In the genomic region with DNA sequence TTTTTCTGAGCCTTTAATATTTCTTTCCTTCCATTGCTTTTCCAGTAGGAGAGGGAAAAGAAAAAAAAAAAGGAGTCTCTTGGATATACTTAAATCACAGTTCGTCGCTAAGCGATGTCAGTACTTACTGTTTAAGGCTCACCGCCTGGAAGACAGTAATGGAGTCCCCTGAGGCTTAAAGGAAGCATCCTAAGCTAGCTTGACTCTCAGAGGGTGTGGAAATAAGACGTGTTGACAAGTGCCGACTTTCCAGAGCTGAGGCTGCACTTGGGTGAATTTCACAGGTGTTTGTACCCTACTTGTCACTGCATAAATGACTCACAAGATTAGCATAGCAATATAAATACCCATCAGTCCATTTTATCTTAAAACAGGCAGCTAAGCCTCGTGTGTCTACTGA, we compare ENCODE assay signal across 25 mouse cellular contexts. TPM values are rescaled to one million over a fixed set of nuclear protein-coding genes. Genes with fewer than 3 reads are reported as not detected.
A peak's percentile ranks its signal among the peaks of the same experiment; 100 is the strongest.
DNase-seq lines count a peak whose midpoint lies in the region; ATAC-seq lines count a peak whose summit lies in the region.
"Had no signal": no experiment of that assay in that cellular context is flagged by ENCODE, and none has a peak within 500 bp of the region (broad histone marks: within the 10 kb centered on the region; RNA-seq: fewer than 3 reads in every experiment).

No protein-coding gene starts in this region.

- no peak overlapping the region for H3K9ac ChIP-seq in forebrain, embryonic 14.5 days (ENCODE audit: low read length)
- no peak overlapping the region for H3K9ac ChIP-seq in forebrain, embryonic 13.5 days
- H3K9ac ChIP-seq in midbrain, embryonic 14.5 days (replicated peaks; ENCODE audit: low read length), result no peak overlapping the region
- H3K9ac ChIP-seq: embryonic facial prominence, embryonic 12.5 days; hindbrain, embryonic 12.5 days had no signal

- H3K36me3 ChIP-seq in forebrain, embryonic 14.5 days (ENCODE audit: control insufficient read depth, insufficient read depth, low read length), result no peaks in the 10 kb centered on the region
- no peaks in the 10 kb centered on the region for H3K36me3 ChIP-seq in forebrain, embryonic 13.5 days (ENCODE audit: poor library complexity, severe bottlenecking)
- H3K36me3 ChIP-seq in midbrain, embryonic 14.5 days (ENCODE audit: control insufficient read depth, insufficient read depth, low read length), result no peaks in the 10 kb centered on the region
- no peaks in the 10 kb centered on the region for H3K36me3 ChIP-seq in midbrain, embryonic 10.5 days
- H3K36me3 ChIP-seq: embryonic facial prominence, embryonic 12.5 days; heart, embryonic 10.5 days; hindbrain, embryonic 12.5 days had no signal

- peak; percentile 39 for DNase-seq in forebrain, embryonic 14.5 days (ENCODE audit: low spot score)
- DNase-seq in midbrain, embryonic 14.5 days, result peak; percentile 41
- no peak for DNase-seq in midbrain, embryonic 10.5 days (ENCODE audit: low spot score)
- DNase-seq in right cerebral cortex, adult 18-20 months, result peak; percentile 13
- DNase-seq in right cerebral cortex, postnatal 14 days, result no peak
- DNase-seq: adrenal gland, postnatal 14 days; cerebellum, adult 2 months; cerebellum, postnatal 10 days; embryo, embryonic 11 days; gastrocnemius, postnatal 10 days; heart, adult 18-20 months; heart, postnatal 10 days; heart, postnatal 4 days had no signal

- H3K4me3 ChIP-seq in forebrain, embryonic 14.5 days (ENCODE audit: low read depth, low read length), result no peak overlapping the region
- H3K4me3 ChIP-seq in forebrain, embryonic 13.5 days, result no peak overlapping the region
- no peak overlapping the region for H3K4me3 ChIP-seq in midbrain, embryonic 14.5 days (replicated peaks; ENCODE audit: low read depth, low read length)
- no peak overlapping the region for H3K4me3 ChIP-seq in midbrain, embryonic 10.5 days
- H3K4me3 ChIP-seq: embryonic facial prominence, embryonic 12.5 days; heart, embryonic 10.5 days; hindbrain, embryonic 12.5 days had no signal

- 79% methylated on average over 7 of the region's 7 CpGs for WGBS in forebrain, embryonic 14.5 days
- 76% methylated on average over 7 of the region's 7 CpGs for WGBS in forebrain, embryonic 13.5 days
- WGBS in midbrain, embryonic 14.5 days, result 66% methylated on average over 7 of the region's 7 CpGs
- 83% methylated on average over 7 of the region's 7 CpGs for WGBS in midbrain, embryonic 10.5 days

- no peaks in the 10 kb centered on the region for H3K4me1 ChIP-seq in forebrain, embryonic 14.5 days (ENCODE audit: control insufficient read depth, insufficient read depth, low read length)
- no peaks in the 10 kb centered on the region for H3K4me1 ChIP-seq in forebrain, embryonic 13.5 days
- no peaks in the 10 kb centered on the region for H3K4me1 ChIP-seq in midbrain, embryonic 14.5 days (ENCODE audit: control insufficient read depth, insufficient read depth, low read length)
- H3K4me1 ChIP-seq in midbrain, embryonic 10.5 days, result no peaks in the 10 kb centered on the region
- H3K4me1 ChIP-seq: embryonic facial prominence, embryonic 12.5 days; heart, embryonic 10.5 days; hindbrain, embryonic 12.5 days had no signal

- no peaks in the 10 kb centered on the region for H3K9me3 ChIP-seq in forebrain, embryonic 14.5 days (replicated peaks; ENCODE audit: control insufficient read depth, low read length)
- H3K9me3 ChIP-seq in forebrain, embryonic 13.5 days (replicated peaks), result no peaks in the 10 kb centered on the region
- H3K9me3 ChIP-seq in midbrain, embryonic 14.5 days (ENCODE audit: control insufficient read depth, low read length), result no peaks in the 10 kb centered on the region
- H3K9me3 ChIP-seq in midbrain, embryonic 10.5 days (replicated peaks), result no peaks in the 10 kb centered on the region
- H3K9me3 ChIP-seq: embryonic facial prominence, embryonic 12.5 days; heart, embryonic 10.5 days; hindbrain, embryonic 12.5 days had no signal

- H3K27me3 ChIP-seq in forebrain, embryonic 14.5 days (replicated peaks; ENCODE audit: control insufficient read depth, insufficient read depth, low read length), result no peaks in the 10 kb centered on the region
- H3K27me3 ChIP-seq in forebrain, embryonic 13.5 days, result no peaks in the 10 kb centered on the region
- no peaks in the 10 kb centered on the region for H3K27me3 ChIP-seq in midbrain, embryonic 14.5 days (ENCODE audit: control insufficient read depth, insufficient read depth, low read length)
- H3K27me3 ChIP-seq in midbrain, embryonic 10.5 days (ENCODE audit: low read depth, poor library complexity, severe bottlenecking), result no peaks in the 10 kb centered on the region
- H3K27me3 ChIP-seq: CH12.LX; embryonic facial prominence, embryonic 12.5 days; hindbrain, embryonic 12.5 days had no signal

- no peak overlapping the region for H3K27ac ChIP-seq in forebrain, embryonic 14.5 days (ENCODE audit: low read depth, low read length)
- no peak overlapping the region for H3K27ac ChIP-seq in forebrain, embryonic 13.5 days
- H3K27ac ChIP-seq in midbrain, embryonic 14.5 days (replicated peaks; ENCODE audit: low read depth, low read length), result no peak overlapping the region
- no peak overlapping the region for H3K27ac ChIP-seq in midbrain, embryonic 10.5 days (replicated peaks)
- H3K27ac ChIP-seq: embryonic facial prominence, embryonic 12.5 days; heart, embryonic 10.5 days; hindbrain, embryonic 12.5 days had no signal

- ATAC-seq in forebrain, embryonic 14.5 days, result no peak
- no peak for ATAC-seq in forebrain, embryonic 13.5 days
- ATAC-seq in midbrain, embryonic 14.5 days (ENCODE audit: low FRiP score, low TSS enrichment), result no peak
- ATAC-seq in CD4-positive, CD25-positive, alpha-beta regulatory T cell, adult 4 months, result no peak
- ATAC-seq: activated CD4-positive, CD25-positive, alpha-beta regulatory T cell, adult 4 months; hindbrain, embryonic 16.5 days; inflammation-experienced regulatory T-cells, adult 6 months; Patski had no signal

- no peak overlapping the region for H3K4me2 ChIP-seq in forebrain, embryonic 14.5 days (ENCODE audit: low read length)
- H3K4me2 ChIP-seq in forebrain, embryonic 13.5 days, result no peak overlapping the region
- H3K4me2 ChIP-seq in midbrain, embryonic 14.5 days (ENCODE audit: low read length), result no peak overlapping the region
- H3K4me2 ChIP-seq: embryonic facial prominence, embryonic 12.5 days; hindbrain, embryonic 12.5 days had no signal

RNA-seq across cellular contexts. Expression of a gene that starts 25.1 kb away (rescaled TPM):
- not detected in 2 replicates for polyA plus RNA-seq in forebrain, embryonic 14.5 days (2014; fragmentation: Nextera tagmentation; extraction: Ambion mirVana)
- not detected in 2 replicates for polyA plus RNA-seq in forebrain, embryonic 13.5 days (2015; fragmentation: Nextera tagmentation; extraction: Ambion mirVana)
- not detected in 2 replicates for polyA plus RNA-seq in midbrain, embryonic 14.5 days (2014; fragmentation: Nextera tagmentation; extraction: Ambion mirVana)
- not detected in 2 replicates for polyA plus RNA-seq in midbrain, embryonic 10.5 days (2016; fragmentation: Nextera tagmentation; extraction: Ambion mirVana)
- not detected for polyA plus RNA-seq in CD4-positive, CD25-positive, alpha-beta regulatory T cell, adult 4 months (2017; shearing (Covaris generic))
- polyA plus RNA-seq: activated CD4-positive, CD25-positive, alpha-beta regulatory T cell, adult 4 months; C2C12; embryonic facial prominence, embryonic 12.5 days; heart, embryonic 10.5 days; heart, embryonic 14.5 days; hindbrain, embryonic 12.5 days; hindbrain, embryonic 16.5 days; inflammation-experienced regulatory T-cells, adult 6 months; Patski had no signal

Comparison
In these comparisons a context has a peak if more than half of its experiments do, and no peak if none do; other contexts are left out.
1. DNase-seq: peak in forebrain, embryonic 14.5 days (single experiment), midbrain, embryonic 14.5 days (single experiment) and right cerebral cortex, adult 18-20 months (single experiment); none in midbrain, embryonic 10.5 days (single experiment) and right cerebral cortex, postnatal 14 days (single experiment).